Mouse (Mus musculus) cerebellum, adult 2 months (tissue): ENCODE results near the gene Ece1.

ENCODE experiments used
- CTCF ChIP-seq: fragments of 200-500 bp; IDR thresholded peaks from 2 replicates; pipeline ENCODE4 v1.5.1; 2011; ENCODE audit warnings: low read depth, mild to moderate bottlenecking, control low read depth, low read length, moderate library complexity, borderline replicate concordance; ENCODE audit not compliant: insufficient read depth
- POLR2A ChIP-seq: fragments of 200-500 bp; IDR thresholded peaks from 2 replicates; pipeline ENCODE4 v1.6.1; 2011; ENCODE audit warnings: low read length, control low read depth, borderline replicate concordance; ENCODE audit not compliant: insufficient read depth

DNA sequence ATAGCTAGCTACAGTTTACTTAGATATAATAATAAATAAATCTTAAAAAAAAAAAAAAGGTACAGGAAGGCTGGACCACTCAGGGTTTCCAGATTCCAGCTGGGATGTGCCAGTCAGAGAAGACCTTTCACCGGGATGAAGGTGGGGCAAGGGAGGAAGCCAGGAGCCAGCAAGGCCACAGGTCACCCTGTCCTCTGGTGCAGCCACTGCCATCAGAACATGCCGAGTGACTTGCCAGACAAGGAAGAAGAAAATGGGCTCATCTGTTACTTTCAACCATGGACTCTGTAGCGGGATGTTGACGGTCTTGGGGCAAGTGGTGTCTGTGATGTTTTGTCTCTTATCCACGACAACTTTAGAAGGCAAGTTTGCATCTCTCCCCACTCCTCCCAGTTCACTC lies 122.7 kb downstream of the Ece1 start:
- no peak for TF ChIP-seq CTCF
- no peak for TF ChIP-seq POLR2A
